Mouse (Mus musculus) Patski (cell line): ENCODE data around the gene Gm29609. TPM values are rescaled to one million over a fixed set of nuclear protein-coding genes. Genes with fewer than 3 reads are reported as not detected.

Experiments used
- ATAC-seq: fragments of 100-300 bp; one replicate; pipeline ENCODE4 v1.8.0; 2021
- CTCF ChIA-PET: fragments of 350-600 bp; sonication (Branson Sonifier 250); formaldehyde crosslinking; loops from one replicate; lab custom pipeline; 2022; ENCODE audit warnings: inconsistent platforms; lab: Charles Lee
- POLR2A ChIA-PET: fragments of 350-600 bp; sonication (Branson Sonifier 250); formaldehyde crosslinking; loops from one replicate; lab custom pipeline; 2022; ENCODE audit warnings: antibody characterized with exemption, inconsistent platforms; lab: Charles Lee
- DNase-seq: peaks from one replicate; pipeline ENCODE4 v3.0.0-alpha.2; 2011; ENCODE audit warnings: low read depth, low spot score
- H3K27me3 ChIP-seq: fragments of 371-371 bp; one replicate; pipeline ENCODE4 v1.5.1; 2021
- CTCF ChIP-seq: fragments of 100-300 bp; IDR thresholded peaks from one replicate; pipeline ENCODE4 v1.5.1; 2021
- in situ Hi-C: fragments of 300-500 bp; cut with MboI; formaldehyde crosslinking; loops from 3 replicates; pipeline ENCODE4 v1.11.1; 2018; ENCODE audit warnings: low pct_unique_long_range_greater_than_20kb, mixed read lengths
- polyA plus RNA-seq: library from polyadenylated mRNA; unstranded; gene quantifications from one replicate; pipeline ENCODE4 v1.2.3, GENCODE M21; 2021

Gene Gm29609
- polyA plus RNA-seq, 1 experiment from 2014 or later, result 3.9 TPM

GRCm38 (mm10) chr5:31123481-31123880 is 56.2 kb downstream of the Gm29609 start:
- CTCF ChIA-PET, result interaction anchor here (1.7 kb wide), 2 partner anchors 12 to 17 kb away, joined by 3 to 5 read pairs; no protein-coding TSS in a partner anchor
- in situ Hi-C loops, result no loop called here
- POLR2A ChIA-PET, result interaction anchor here (0.6 kb wide), 1 partner anchor 29 kb away, joined by 3 read pairs; no protein-coding TSS in a partner anchor
- H3K27me3 ChIP-seq, result peaks cover 24% of the 10 kb centered on the region
- no peak for DNase-seq
- no peak for ATAC-seq
- no peak for TF ChIP-seq CTCF

- in situ Hi-C loops, result no loop called here
- no peak for TF ChIP-seq CTCF
- peaks cover 18% of the 10 kb centered on the region for H3K27me3 ChIP-seq
- POLR2A ChIA-PET, result no interaction called here
- CTCF ChIA-PET, result no interaction called here
- no peak for ATAC-seq
- DNase-seq, result no peak
Measured at GRCm38 (mm10) chr5:31121111-31121510, 58.6 kb downstream of the Gm29609 start.

- no peak for ATAC-seq
- peaks cover 20% of the 10 kb centered on the region for H3K27me3 ChIP-seq
- ChIA-PET CTCF (no interaction called here), POLR2A (no interaction called here)
- TF ChIP-seq CTCF, result no peak
- in situ Hi-C loops, result no loop called here
- no peak for DNase-seq
Measured at GRCm38 (mm10) chr5:31116912-31117311, 62.8 kb downstream of the Gm29609 start.

GRCm38 (mm10) chr5:31116354-31116753 is 63.4 kb downstream of the Gm29609 start, which contains the start of gene Trim54:
Trim54 (plus strand) TSS chr5:31116712.
- TF ChIP-seq CTCF, result no peak
- peaks cover 19% of the 10 kb centered on the region for H3K27me3 ChIP-seq
- no peak for DNase-seq
- ChIA-PET CTCF (no interaction called here), POLR2A (interaction anchor here (0.6 kb wide), 1 partner anchor 1877 kb away, joined by 3 read pairs; no protein-coding TSS in a partner anchor)
- in situ Hi-C loops, result no loop called here
- ATAC-seq, result no peak

GRCm38 (mm10) chr5:31110781-31111180 is 68.9 kb downstream of the Gm29609 start:
- DNase-seq, result no peak
- ChIA-PET POLR2A (no interaction called here), CTCF (interaction anchor here (1.8 kb wide), 1 partner anchor 13 kb away, joined by 5 read pairs; no protein-coding TSS in a partner anchor)
- ATAC-seq, result no peak
- peak; percentile 78 for TF ChIP-seq CTCF
- peaks cover 10% of the 10 kb centered on the region for H3K27me3 ChIP-seq
- in situ Hi-C loops, result no loop called here

GRCm38 (mm10) chr5:31108000-31108490 is 71.7 kb downstream of the Gm29609 start, which contains the start of gene Slc30a3:
Slc30a3 (minus strand) TSS chr5:31108237.
- POLR2A ChIA-PET, result no interaction called here
- CTCF ChIA-PET, result no interaction called here
- no peak for TF ChIP-seq CTCF
- no peak for ATAC-seq
- peaks cover 21% of the 10 kb centered on the region for H3K27me3 ChIP-seq
- in situ Hi-C loops, result no loop called here
- no peak for DNase-seq

GRCm38 (mm10) chr5:31105814-31106335 is 73.8 kb downstream of the Gm29609 start, which contains the start of gene Dnajc5g:
Dnajc5g (plus strand) TSS chr5:31106285.
- ChIA-PET CTCF (no interaction called here), POLR2A (no interaction called here)
- no peak for TF ChIP-seq CTCF
- in situ Hi-C loops, result no loop called here
- peaks cover 21% of the 10 kb centered on the region for H3K27me3 ChIP-seq
- DNase-seq (no peak), ATAC-seq (no peak)

- in situ Hi-C loops, result no loop called here
- H3K27me3 ChIP-seq, result peaks cover 39% of the 10 kb centered on the region
- DNase-seq, result no peak
- CTCF ChIA-PET, result interaction anchor here (0.9 to 1.5 kb wide), 2 partner anchors 16 to 48 kb away, joined by 3 to 4 read pairs; partner anchors contain the start of gene Atraid
- TF ChIP-seq CTCF, result no peak
- POLR2A ChIA-PET, result no interaction called here
- no peak for ATAC-seq
Measured at GRCm38 (mm10) chr5:31095711-31096480, 83.8 kb downstream of the Gm29609 start.

GRCm38 (mm10) chr5:31094799-31095691 is 84.7 kb downstream of the Gm29609 start:
- TF ChIP-seq CTCF, result no peak
- ATAC-seq (no peak), DNase-seq (no peak)
- in situ Hi-C loops, result no loop called here
- H3K27me3 ChIP-seq, result peaks cover 39% of the 10 kb centered on the region
- ChIA-PET CTCF (interaction anchor here (0.9 to 1.5 kb wide), 2 partner anchors 17 to 47 kb away, joined by 3 to 4 read pairs; partner anchors contain the start of gene Atraid), POLR2A (no interaction called here)

Other genes with a start within 250 kb of the Gm29609 start
- gene Cgref1, start 234.3 kb downstream of the Gm29609 start, polyA plus RNA-seq, result 0.23 TPM
- gene Preb, start 219.6 kb downstream of the Gm29609 start, polyA plus RNA-seq, result 226 TPM
- gene Tcf23, start 211.2 kb downstream of the Gm29609 start, polyA plus RNA-seq, result not detected
- 118 TPM for gene Atraid, start 131.6 kb downstream of the Gm29609 start, polyA plus RNA-seq
- 13.2 TPM for gene Slc5a6, start 131.0 kb downstream of the Gm29609 start, polyA plus RNA-seq
- 39.8 TPM for gene Cad, start 125.1 kb downstream of the Gm29609 start, polyA plus RNA-seq
- gene Dnajc5g, start 73.6 kb downstream of the Gm29609 start, polyA plus RNA-seq, result not detected
- 0.06 TPM for gene Slc30a3, start 71.7 kb downstream of the Gm29609 start, polyA plus RNA-seq
- not detected for gene Trim54, start 63.2 kb downstream of the Gm29609 start, polyA plus RNA-seq
- gene Ucn, start 41.1 kb downstream of the Gm29609 start, polyA plus RNA-seq, result not detected
- gene Mpv17, start 25.7 kb downstream of the Gm29609 start, polyA plus RNA-seq, result 162 TPM
- gene Gtf3c2, start 233 bp upstream of the Gm29609 start, polyA plus RNA-seq, result 63.0 TPM
- 163 TPM for gene Snx17, start 13.3 kb upstream of the Gm29609 start, polyA plus RNA-seq
- gene Eif2b4, start 13.5 kb upstream of the Gm29609 start, polyA plus RNA-seq, result 78.1 TPM
- gene Zfp513, start 22.4 kb upstream of the Gm29609 start, polyA plus RNA-seq, result 44.0 TPM
- gene Ppm1g, start 40.8 kb upstream of the Gm29609 start, polyA plus RNA-seq, result 194 TPM
- gene Nrbp1, start 61.0 kb upstream of the Gm29609 start, polyA plus RNA-seq, result 133 TPM
- 0.73 TPM for gene Gm9970, start 61.3 kb upstream of the Gm29609 start, polyA plus RNA-seq
- 8.6 TPM for gene Krtcap3, start 71.8 kb upstream of the Gm29609 start, polyA plus RNA-seq
- gene Ift172, start 111.2 kb upstream of the Gm29609 start, polyA plus RNA-seq, result 57.9 TPM
- gene Fndc4, start 116.2 kb upstream of the Gm29609 start, polyA plus RNA-seq, result 107 TPM
- 5.9 TPM for gene Gckr, start 117.5 kb upstream of the Gm29609 start, polyA plus RNA-seq